Mouse (Mus musculus) limb, embryonic 14.5 days (tissue): ENCODE data around the gene Tagln2. TPM values are rescaled to one million over a fixed set of nuclear protein-coding genes. Genes with fewer than 3 reads are reported as not detected.

Source experiments
- ATAC-seq: fragments of 200-750 bp; cut with Nextera tagmentation; 2 replicates; pipeline ENCODE4 v1.8.0; 2017; ENCODE audit warnings: low read depth, moderate number of reproducible peaks, moderate TSS enrichment; ENCODE audit not compliant: low FRiP score
- DNase-seq: peaks from one replicate; pipeline ENCODE4 v3.0.0-alpha.2; 2015; ENCODE audit warnings: low spot score
- H3K27ac ChIP-seq: fragments of 300-500 bp; sonication (generic); replicated peaks from 2 replicates; pipeline ENCODE4 v1.5.1; 2014; ENCODE audit warnings: low read depth, mild to moderate bottlenecking, low read length, moderate library complexity, mixed read lengths
- H3K27me3 ChIP-seq: fragments of 300-500 bp; sonication (generic); 2 replicates; pipeline ENCODE4 v1.6.1; 2014; ENCODE audit warnings: low read length, mixed read lengths; ENCODE audit not compliant: control insufficient read depth, insufficient read depth
- H3K36me3 ChIP-seq: fragments of 300-500 bp; sonication (generic); 2 replicates; pipeline ENCODE4 v1.6.1; 2014; ENCODE audit warnings: mild to moderate bottlenecking, low read length, moderate library complexity, mixed read lengths; ENCODE audit not compliant: control insufficient read depth, insufficient read depth
- H3K4me1 ChIP-seq: fragments of 300-500 bp; sonication (generic); 2 replicates; pipeline ENCODE4 v1.6.1; 2014; ENCODE audit warnings: antibody characterized with exemption, low read length, mixed read lengths; ENCODE audit not compliant: control insufficient read depth, insufficient read depth
- H3K4me2 ChIP-seq: fragments of 300-500 bp; sonication (generic); replicated peaks from 2 replicates; pipeline ENCODE4 v1.6.1; 2014; ENCODE audit warnings: low read depth, mild to moderate bottlenecking, low read length, moderate library complexity; ENCODE audit not compliant: severe bottlenecking
- H3K4me3 ChIP-seq: fragments of 300-500 bp; sonication (generic); replicated peaks from 2 replicates; pipeline ENCODE4 v1.5.1; 2014; ENCODE audit warnings: low read length
- H3K9ac ChIP-seq: fragments of 300-500 bp; sonication (generic); 2 replicates; pipeline ENCODE4 v1.6.1; 2014; ENCODE audit warnings: mild to moderate bottlenecking, low read depth, low read length, moderate library complexity; ENCODE audit not compliant: severe bottlenecking
- H3K9me3 ChIP-seq: fragments of 300-500 bp; sonication (generic); 2 replicates; pipeline ENCODE4 v1.6.1; 2016; ENCODE audit warnings: low read length; ENCODE audit not compliant: control insufficient read depth
- POLR2A ChIP-seq: fragments of 200-500 bp; IDR thresholded peaks from 2 replicates; pipeline ENCODE4 v1.8.0; 2012; ENCODE audit warnings: inconsistent platforms, mild to moderate bottlenecking, moderate library complexity, borderline replicate concordance; ENCODE audit not compliant: insufficient read depth, insufficient read length; ENCODE audit errors: extremely low read depth
- WGBS: fragments of 180-500 bp; shearing (Covaris S2); extraction: QIAGEN DNeasy Blood & Tissue Kit; methylation state at CpG from one replicate; pipeline ENCODE4 v1.1.7; 2014; 5-methylcytosine and 5-hydroxymethylcytosine counted together
- polyA plus RNA-seq, 2 experiments: library from polyadenylated mRNA; depleted of rRNA in 1 of 2; stranded (reverse) in 1 of 2; unstranded in 1 of 2; fragments of >200 nt; fragmentation: Nextera tagmentation in 1 of 2; extraction: Ambion mirVana in 1 of 2; gene quantifications; 2 replicates each; pipeline versions ENCODE4 v1.2.1 to v1.2.3; 2012 to 2014

Tagln2 gene
- polyA plus RNA-seq, 2 experiments = 134 to 155 TPM

GRCm38 (mm10) chr1:172509983-172510382, 10.1 kb downstream of the Tagln2 start:
- no peak overlapping the region for H3K9ac ChIP-seq
- TF ChIP-seq POLR2A = no peak
- H3K9me3 ChIP-seq = no peaks in the 10 kb centered on the region
- H3K27ac ChIP-seq = no peak overlapping the region
- no peak overlapping the region for H3K4me3 ChIP-seq
- 0 out of 2 replicates have a peak, but pooled peaks cover 14% of the 10 kb centered on the region for H3K4me1 ChIP-seq
- WGBS = 36% methylated on average over 8 of the region's 8 CpGs
- ATAC-seq (no peak), DNase-seq (no peak)
- no peak overlapping the region for H3K4me2 ChIP-seq
- peaks cover 5% of the 10 kb centered on the region; the same call in 1 of the 2 replicates for H3K36me3 ChIP-seq
- H3K27me3 ChIP-seq = no peaks in the 10 kb centered on the region

GRCm38 (mm10) chr1:172510421-172510972, 10.7 kb downstream of the Tagln2 start:
- 31% methylated on average over 13 of the region's 13 CpGs for WGBS
- Histone ChIP-seq H3K36me3 (peaks cover 5% of the 10 kb centered on the region; the same call in 1 of the 2 replicates), H3K9me3 (no peaks in the 10 kb centered on the region), H3K27ac (no peak overlapping the region), H3K4me1 (0 out of 2 replicates have a peak, but pooled peaks cover 13% of the 10 kb centered on the region), H3K4me3 (no peak overlapping the region), H3K9ac (no peak overlapping the region), H3K27me3 (no peaks in the 10 kb centered on the region), H3K4me2 (no peak overlapping the region)
- no peak for DNase-seq
- TF ChIP-seq POLR2A = no peak
- ATAC-seq = no peak

- 37% methylated on average over 13 of the region's 13 CpGs for WGBS
- no peak overlapping the region; the same call in 1 of the 2 replicates for H3K27ac ChIP-seq
- peak; percentile 56 for DNase-seq
- H3K4me1 ChIP-seq = 0 out of 2 replicates have a peak, but pooled peaks cover 13% of the 10 kb centered on the region
- no peaks in the 10 kb centered on the region for H3K27me3 ChIP-seq
- H3K4me3 ChIP-seq = no peak overlapping the region
- peak overlapping the region; percentile 25; the same call in 1 of the 2 replicates for H3K4me2 ChIP-seq
- no peaks in the 10 kb centered on the region for H3K9me3 ChIP-seq
- 0 out of 2 replicates have a peak overlapping the region, but pooled peaks have one; percentile 12 for H3K9ac ChIP-seq
- ATAC-seq = peak; percentile 24; the same call in 1 of the 2 replicates
- no peak for TF ChIP-seq POLR2A
- H3K36me3 ChIP-seq = no peaks in the 10 kb centered on the region
Measured at GRCm38 (mm10) chr1:172512962-172513361, 13.1 kb downstream of the Tagln2 start.

GRCm38 (mm10) chr1:172513525-172514212, 13.8 kb downstream of the Tagln2 start:
- no peak overlapping the region for H3K4me2 ChIP-seq
- no peak overlapping the region for H3K9ac ChIP-seq
- no peak for ATAC-seq
- WGBS = 65% methylated on average over 17 of the region's 17 CpGs
- H3K9me3 ChIP-seq = no peaks in the 10 kb centered on the region
- no peaks in the 10 kb centered on the region for H3K36me3 ChIP-seq
- no peak for DNase-seq
- H3K27me3 ChIP-seq = no peaks in the 10 kb centered on the region
- TF ChIP-seq POLR2A = no peak
- no peak overlapping the region for H3K4me3 ChIP-seq
- H3K27ac ChIP-seq = no peak overlapping the region; the same call in 1 of the 2 replicates
- H3K4me1 ChIP-seq = 0 out of 2 replicates have a peak, but pooled peaks cover 13% of the 10 kb centered on the region

GRCm38 (mm10) chr1:172514213-172514529, 14.3 kb downstream of the Tagln2 start:
- ATAC-seq (no peak), DNase-seq (no peak)
- WGBS = 75% methylated on average over 4 of the region's 4 CpGs

More at GRCm38 (mm10) chr1:172514213-172514529, 14.3 kb downstream of the Tagln2 start:
- Histone ChIP-seq H3K36me3 (no peaks in the 10 kb centered on the region), H3K4me3 (no peak overlapping the region), H3K9ac (no peak overlapping the region), H3K27ac (no peak overlapping the region), H3K9me3 (no peaks in the 10 kb centered on the region), H3K4me2 (no peak overlapping the region), H3K27me3 (no peaks in the 10 kb centered on the region), H3K4me1 (0 out of 2 replicates have a peak, but pooled peaks cover 13% of the 10 kb centered on the region)
- TF ChIP-seq POLR2A = no peak
